Mouse (Mus musculus): ENCODE results near the gene Arl13b.
A peak's percentile ranks its signal among the peaks of the same experiment; 100 is the strongest.

Arl13b gene

GRCm38 (mm10) chr16:62814491-62814890, 32.3 kb downstream of the Arl13b start, which contains the start of gene Stx19:
Stx19 (plus strand) TSS chr16:62814676.
- peak; percentile 21 to 53 for DNase-seq (ENCODE audit: low spot score in 2 of 2)

- DNase-seq (ENCODE audit: low spot score in 2 of 2): no peak
Measured at GRCm38 (mm10) chr16:62813790-62814189, 33.0 kb downstream of the Arl13b start.

GRCm38 (mm10) chr16:62810855-62811254, 36.0 kb downstream of the Arl13b start:
- DNase-seq (ENCODE audit: low spot score in 2 of 2): no peak

GRCm38 (mm10) chr16:62807249-62807979, 39.4 kb downstream of the Arl13b start:
- DNase-seq (ENCODE audit: low spot score in 2 of 2): no peak

- DNase-seq (ENCODE audit: low spot score in 2 of 2): no peak
Measured at GRCm38 (mm10) chr16:62804621-62805020, 42.2 kb downstream of the Arl13b start.

- no peak for DNase-seq (ENCODE audit: low spot score in 2 of 2)
Measured at GRCm38 (mm10) chr16:62799839-62800238, 47.0 kb downstream of the Arl13b start.

GRCm38 (mm10) chr16:62799426-62799825, 47.4 kb downstream of the Arl13b start:
- DNase-seq (ENCODE audit: low spot score in 2 of 2): no peak

- DNase-seq (ENCODE audit: low spot score in 2 of 2): no peak
Measured at GRCm38 (mm10) chr16:62798808-62799207, 48.0 kb downstream of the Arl13b start.

- no peak for DNase-seq (ENCODE audit: low spot score in 2 of 2)
Measured at GRCm38 (mm10) chr16:62796608-62797007, 50.2 kb downstream of the Arl13b start.

GRCm38 (mm10) chr16:62786621-62787331, 60.1 kb downstream of the Arl13b start, which contains the start of gene Nsun3:
Nsun3 (minus strand) TSS chr16:62786818.
- peak; percentile 67 to 90 for DNase-seq (ENCODE audit: low spot score in 2 of 2)

- no peak for DNase-seq (ENCODE audit: low spot score in 2 of 2)
Measured at GRCm38 (mm10) chr16:62782229-62782628, 64.6 kb downstream of the Arl13b start.

- DNase-seq (ENCODE audit: low spot score in 2 of 2): no peak
Measured at GRCm38 (mm10) chr16:62778282-62778681, 68.6 kb downstream of the Arl13b start.

- DNase-seq (ENCODE audit: low spot score in 2 of 2): no peak
Measured at GRCm38 (mm10) chr16:62776034-62776433, 70.8 kb downstream of the Arl13b start.

- no peak for DNase-seq (ENCODE audit: low spot score in 2 of 2)
Measured at GRCm38 (mm10) chr16:62773462-62773861, 73.4 kb downstream of the Arl13b start.

GRCm38 (mm10) chr16:62758340-62758739, 88.5 kb downstream of the Arl13b start:
- no peak for DNase-seq (ENCODE audit: low spot score in 2 of 2)

GRCm38 (mm10) chr16:62755307-62755706, 91.5 kb downstream of the Arl13b start:
- no peak for DNase-seq (ENCODE audit: low spot score in 2 of 2)

GRCm38 (mm10) chr16:62753597-62753996, 93.2 kb downstream of the Arl13b start:
- no peak for DNase-seq (ENCODE audit: low spot score in 2 of 2)

GRCm38 (mm10) chr16:62753079-62753478, 93.8 kb downstream of the Arl13b start:
- DNase-seq (ENCODE audit: low spot score in 2 of 2): no peak

GRCm38 (mm10) chr16:62745875-62746274, 101.0 kb downstream of the Arl13b start:
- no peak for DNase-seq (ENCODE audit: low spot score in 2 of 2)
